Mouse (Mus musculus): ENCODE measurements around the gene Ndufaf5. TPM values are rescaled to one million over a fixed set of nuclear protein-coding genes. Genes with fewer than 3 reads are reported as not detected.
A peak's percentile ranks its signal among the peaks of the same experiment; 100 is the strongest.
"Not testable (repeated sequence)": the region's sequence is repeated elsewhere in the genome, so short reads cannot be mapped to it uniquely, and the experiment has no call there.

The Ndufaf5 gene
- 13.0 and 14.3 TPM in 2 replicates for total RNA-seq (2017)

DNA sequence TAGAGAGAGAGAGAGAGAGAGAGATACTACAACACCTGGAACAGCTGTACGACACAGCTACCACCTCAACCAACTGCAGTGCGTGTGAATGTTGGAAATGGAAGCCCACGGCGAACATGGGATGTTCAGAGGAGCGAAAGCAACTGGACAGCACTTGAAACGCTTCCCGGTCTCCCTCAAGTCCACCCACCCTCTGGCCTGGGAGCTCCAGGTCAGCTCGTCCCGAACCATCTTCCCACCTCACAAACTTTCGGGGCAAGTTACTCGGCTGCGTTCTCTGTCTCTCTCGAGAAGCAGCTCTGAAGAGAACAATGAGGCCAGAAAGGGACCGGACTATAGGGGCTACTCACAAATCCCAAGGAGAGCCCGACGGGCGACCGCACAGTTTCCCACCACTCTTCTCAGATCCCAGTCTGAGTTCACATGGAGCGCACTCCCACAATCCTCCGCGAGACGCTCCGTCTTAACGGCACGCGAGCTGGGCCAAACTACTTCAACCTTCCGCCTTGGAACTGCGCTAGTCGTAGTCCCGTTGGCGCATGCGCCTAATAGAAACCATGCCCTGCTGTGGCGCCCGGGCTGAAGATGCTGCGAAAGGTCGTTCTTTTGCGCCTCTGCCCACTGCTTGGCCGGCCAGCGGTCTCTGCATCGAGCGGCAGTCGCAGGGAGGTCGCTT, at the start of gene Ndufaf5, which contains the start of gene Esf1:
Gene Ndufaf5 (plus strand): TSS at position 523 of the 676 bp plus-strand sequence.
Gene Esf1 (minus strand): TSS at position 438 of the 676 bp plus-strand sequence.
- peak; percentile 98 for ATAC-seq (ENCODE audit: extremely low read depth, insufficient number of reproducible peaks, low FRiP score, poor library complexity, severe bottlenecking)

DNA sequence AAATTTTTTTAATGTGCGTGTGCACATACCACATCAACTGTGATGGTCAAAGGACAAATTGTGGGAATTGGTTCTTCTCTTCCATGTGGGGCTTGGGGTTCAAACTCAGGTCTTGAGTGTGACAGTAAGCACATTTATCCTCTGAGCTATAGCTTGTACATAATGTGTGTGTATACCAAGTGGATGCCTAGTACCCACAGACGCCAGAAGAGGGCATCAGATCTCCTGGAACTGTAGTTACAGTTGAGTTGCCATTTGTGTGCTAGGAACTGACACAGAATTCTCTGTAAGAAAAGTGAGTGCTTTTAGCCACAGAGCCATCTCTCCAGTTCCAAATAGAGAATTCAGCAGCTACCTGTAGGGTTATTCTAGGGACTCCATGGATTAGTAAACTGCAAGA, 44.9 kb upstream of the Ndufaf5 start:
- no peak for ATAC-seq (ENCODE audit: extremely low read depth, insufficient number of reproducible peaks, low FRiP score, poor library complexity, severe bottlenecking)

DNA sequence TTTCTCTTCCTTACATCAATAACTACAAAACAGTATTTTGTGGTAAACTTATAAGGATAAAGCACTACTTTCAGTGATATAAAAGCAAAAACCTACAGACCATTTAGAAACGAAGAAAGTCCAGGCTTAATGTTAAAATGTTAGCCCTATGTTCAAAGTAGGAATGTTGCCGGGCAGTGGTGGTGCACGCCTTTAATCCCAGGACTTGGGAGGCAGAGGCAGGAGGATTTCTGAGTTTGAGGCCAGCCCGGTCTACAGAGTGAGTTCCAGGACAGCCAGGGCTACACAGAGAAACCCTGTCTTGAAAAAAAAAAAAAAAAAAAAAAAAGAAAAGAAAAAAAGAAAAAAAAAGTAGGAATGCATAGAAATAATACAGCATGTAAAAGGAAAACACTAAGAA, 18.7 kb upstream of the Ndufaf5 start, which contains the start of gene Gm17374:
Gene Gm17374 (plus strand): TSS at position 301 of the 400 bp plus-strand sequence.
- ATAC-seq (ENCODE audit: extremely low read depth, insufficient number of reproducible peaks, low FRiP score, poor library complexity, severe bottlenecking) = not testable (repeated sequence)

DNA sequence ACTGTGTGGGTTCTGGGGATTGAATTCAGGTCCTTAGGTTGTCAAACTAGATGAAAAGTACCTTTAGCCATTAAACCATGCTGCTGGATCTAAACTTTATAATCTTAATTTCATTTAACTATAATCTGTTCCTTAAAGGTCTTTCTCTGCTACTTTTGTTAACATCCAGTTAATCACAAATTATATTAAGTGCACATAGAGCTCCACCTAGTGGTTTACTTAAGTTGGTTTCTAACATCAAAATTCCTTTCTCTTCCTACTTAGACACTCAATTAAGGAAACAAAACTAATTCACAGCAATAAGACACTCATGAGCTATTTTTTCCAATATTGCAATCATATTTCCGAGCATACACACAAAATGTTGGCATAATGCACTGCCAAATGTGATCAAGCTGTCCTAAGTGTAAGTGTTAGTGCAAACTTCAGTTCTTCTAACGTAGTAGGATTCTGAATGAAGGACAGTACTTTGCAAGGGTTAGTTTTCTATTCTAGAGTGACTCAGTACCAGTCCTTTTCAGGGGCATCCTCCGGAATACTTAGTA, 11.2 kb upstream of the Ndufaf5 start:
- no peak for ATAC-seq (ENCODE audit: extremely low read depth, insufficient number of reproducible peaks, low FRiP score, poor library complexity, severe bottlenecking)

DNA sequence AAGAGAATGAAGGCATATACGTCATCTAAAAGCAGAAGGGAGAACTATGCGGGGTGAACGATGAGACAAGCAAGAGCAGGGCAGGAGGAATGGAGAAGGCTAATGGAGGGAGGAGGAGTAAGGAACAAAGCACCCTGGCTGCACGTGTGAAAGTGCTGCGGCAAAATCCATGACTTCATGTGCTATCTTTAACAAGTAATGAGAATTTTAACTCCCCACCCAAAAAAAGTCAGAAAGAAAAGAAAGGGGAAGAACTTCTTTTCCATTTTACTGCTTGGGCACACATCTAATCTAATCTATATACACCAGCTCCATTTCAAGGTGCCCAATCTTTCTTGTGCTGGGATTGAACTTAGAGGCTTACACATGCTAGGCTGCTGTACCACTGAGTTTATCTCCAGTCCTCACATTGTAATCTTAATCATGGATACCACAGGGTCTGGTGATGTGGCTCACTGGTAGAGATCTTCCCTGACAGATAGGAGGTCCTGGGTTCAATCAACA, 7.0 kb upstream of the Ndufaf5 start:
- ATAC-seq (ENCODE audit: extremely low read depth, insufficient number of reproducible peaks, low FRiP score, poor library complexity, severe bottlenecking) = no peak

DNA sequence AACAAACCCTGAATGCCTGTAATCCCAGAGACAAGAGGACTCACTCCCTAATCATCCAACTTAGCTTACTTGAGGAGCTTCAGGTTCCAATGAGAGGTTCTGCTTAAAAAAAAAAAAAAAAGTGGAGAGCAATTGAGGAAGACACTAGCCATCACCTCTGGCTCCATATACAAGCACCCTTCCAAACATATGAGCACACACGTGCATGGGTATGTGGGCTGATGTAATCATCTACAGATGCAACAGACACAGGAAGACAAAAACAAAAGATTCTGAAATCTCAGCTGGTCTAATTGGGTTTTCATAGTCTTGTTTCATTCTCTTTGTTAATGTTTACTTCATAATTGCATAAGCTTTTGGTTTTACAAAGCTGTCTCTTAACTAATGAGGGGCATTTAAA, 1.4 kb upstream of the Ndufaf5 start:
- no peak for ATAC-seq (ENCODE audit: extremely low read depth, insufficient number of reproducible peaks, low FRiP score, poor library complexity, severe bottlenecking)

DNA sequence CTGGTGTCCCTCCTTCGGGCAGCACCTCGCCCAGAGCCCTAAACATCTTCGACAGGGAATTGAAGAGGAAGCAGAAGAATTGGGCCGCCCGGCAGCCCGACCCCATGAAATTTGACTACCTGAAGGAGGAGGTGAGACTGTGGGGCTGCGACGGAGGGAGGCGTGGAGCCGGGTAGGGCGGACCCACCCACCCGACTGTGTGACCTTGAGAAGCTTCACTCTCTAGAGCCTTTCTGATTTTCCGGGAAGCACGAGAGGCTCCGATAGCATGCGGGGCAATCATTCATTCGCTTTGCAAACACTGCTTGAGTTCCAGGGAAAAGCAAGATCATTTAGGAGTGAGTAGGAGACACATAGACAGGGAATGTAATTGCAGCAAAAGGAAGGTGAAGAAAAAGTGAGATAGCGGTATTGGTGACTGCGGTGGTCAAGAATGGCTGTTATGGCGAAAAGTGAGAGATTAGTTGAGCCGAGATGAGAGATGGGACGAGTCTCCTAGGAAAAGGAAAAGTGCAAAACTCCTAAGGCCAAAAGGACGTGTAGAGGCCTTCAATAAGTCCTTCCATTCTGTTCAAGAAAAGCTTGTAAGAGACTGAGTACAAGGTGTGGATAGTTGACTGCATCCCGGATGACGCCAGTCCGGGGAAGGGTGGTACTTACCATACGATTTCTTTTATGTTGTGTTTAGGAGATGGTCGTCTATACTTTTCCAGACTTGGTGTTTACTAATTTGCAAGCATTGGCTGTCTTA, 529 bp downstream of the Ndufaf5 start:
- peak; percentile 47; the same call in 1 of the 2 replicates for ATAC-seq (ENCODE audit: extremely low read depth, insufficient number of reproducible peaks, low FRiP score, poor library complexity, severe bottlenecking)

DNA sequence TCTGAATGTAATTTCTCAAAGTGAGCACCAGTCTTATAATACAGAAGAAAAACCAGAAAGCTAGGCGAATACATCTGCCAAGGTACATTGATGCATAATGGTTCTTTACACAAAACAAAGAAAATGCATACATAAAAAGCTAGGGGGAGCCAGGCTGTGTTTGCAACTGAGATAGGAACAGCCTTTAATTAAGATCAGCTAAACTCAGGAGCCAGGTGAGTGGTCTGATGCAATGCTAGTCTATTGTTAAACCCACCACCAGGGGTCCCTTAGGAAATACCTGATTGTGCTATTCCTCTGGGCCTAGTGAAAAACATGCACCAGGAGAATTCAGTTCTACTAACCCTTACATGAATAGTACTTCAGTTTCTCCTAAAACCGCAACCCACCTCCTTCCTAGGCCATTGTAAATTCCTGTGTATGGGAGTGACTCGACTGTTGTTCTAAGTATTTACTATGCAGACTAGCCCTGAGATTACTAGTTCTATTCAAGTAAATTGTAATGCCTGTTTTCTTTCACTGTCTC, 15.3 kb downstream of the Ndufaf5 start:
- not testable (repeated sequence) for ATAC-seq (ENCODE audit: extremely low read depth, insufficient number of reproducible peaks, low FRiP score, poor library complexity, severe bottlenecking)

DNA sequence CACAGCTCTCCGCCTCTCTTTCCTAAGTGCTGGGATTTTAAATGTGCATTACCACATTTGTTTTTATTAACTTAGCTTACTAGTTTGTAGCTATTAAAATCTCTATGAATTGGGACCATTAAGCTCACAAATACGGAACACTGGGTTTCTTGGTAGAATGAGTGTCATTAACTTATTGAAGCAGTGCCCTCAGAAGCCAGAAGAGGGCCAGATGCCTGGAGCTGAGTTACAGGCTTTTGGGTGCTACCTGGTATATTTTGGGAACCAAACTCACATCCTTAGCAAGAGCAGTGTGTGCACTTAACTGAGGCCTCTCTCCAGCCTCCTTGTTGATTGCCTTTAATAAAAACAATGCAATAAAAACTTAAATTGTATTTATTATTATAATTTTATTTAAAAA, 30.3 kb downstream of the Ndufaf5 start:
- ATAC-seq (ENCODE audit: extremely low read depth, insufficient number of reproducible peaks, low FRiP score, poor library complexity, severe bottlenecking) = no peak

DNA sequence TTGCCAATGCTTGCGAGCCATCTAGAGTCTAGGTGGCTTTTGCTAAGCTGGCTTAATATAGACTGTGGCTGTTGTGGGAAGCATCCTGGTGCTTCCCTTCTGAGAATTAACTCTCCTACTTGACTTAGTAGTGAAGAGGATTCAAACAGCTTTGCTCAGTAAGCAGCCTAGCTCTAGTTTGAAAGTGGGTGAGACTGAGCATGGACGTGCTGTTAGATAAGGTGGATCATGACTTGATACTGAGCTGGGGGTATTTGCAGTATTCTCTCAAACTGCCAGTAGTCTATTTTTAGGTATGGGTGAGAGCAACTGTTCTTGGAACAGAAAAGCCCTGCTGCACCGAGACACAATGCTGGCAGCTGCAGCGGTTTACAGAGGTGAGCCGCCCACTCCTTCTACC, 32.1 kb downstream of the Ndufaf5 start:
- ATAC-seq (ENCODE audit: extremely low read depth, insufficient number of reproducible peaks, low FRiP score, poor library complexity, severe bottlenecking) = no peak

DNA sequence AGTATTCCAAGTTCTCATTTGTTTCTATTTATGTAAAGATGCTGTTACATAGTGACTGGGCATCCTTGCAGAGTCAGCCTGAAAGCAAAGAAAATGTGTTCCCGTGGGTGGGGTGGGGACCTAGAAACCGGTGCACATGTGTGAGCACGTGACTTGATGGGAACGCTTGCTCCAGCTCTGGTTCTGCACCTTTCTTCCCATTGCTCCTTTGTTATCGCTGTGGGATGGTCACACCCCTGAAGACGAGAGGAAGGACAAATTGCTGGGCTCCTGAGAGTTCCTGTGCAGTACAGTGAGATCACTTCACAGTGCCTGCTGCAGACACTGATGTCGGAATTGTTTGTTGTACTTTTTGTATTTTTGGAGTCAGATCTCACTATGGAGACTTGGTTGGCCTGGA, 33.3 kb downstream of the Ndufaf5 start:
- no peak for ATAC-seq (ENCODE audit: extremely low read depth, insufficient number of reproducible peaks, low FRiP score, poor library complexity, severe bottlenecking)

DNA sequence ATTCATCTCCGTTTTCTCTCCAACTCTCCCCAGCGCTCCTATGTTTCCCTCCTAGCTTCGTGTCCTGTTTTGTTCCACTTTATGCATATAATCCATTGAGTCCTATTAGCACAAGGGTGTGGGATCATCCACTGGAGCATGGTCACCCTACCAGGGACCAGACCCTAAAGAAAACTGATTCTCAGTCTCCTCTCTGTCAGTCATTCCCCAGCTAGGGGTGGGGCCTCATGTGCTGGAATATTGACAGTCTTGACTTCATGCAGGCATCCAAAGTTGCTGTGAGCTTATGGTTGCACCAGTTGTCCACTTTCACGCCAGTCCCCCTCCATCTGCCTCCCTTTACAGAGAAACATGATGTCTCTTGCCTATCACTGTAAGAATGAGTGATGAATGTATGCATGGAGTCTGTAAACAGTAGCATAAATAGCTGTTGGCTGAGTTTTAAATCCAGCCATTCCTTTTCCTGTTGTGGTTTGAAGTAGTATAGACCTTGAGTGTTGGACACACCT, 44.1 kb downstream of the Ndufaf5 start:
- ATAC-seq (ENCODE audit: extremely low read depth, insufficient number of reproducible peaks, low FRiP score, poor library complexity, severe bottlenecking) = no peak

DNA sequence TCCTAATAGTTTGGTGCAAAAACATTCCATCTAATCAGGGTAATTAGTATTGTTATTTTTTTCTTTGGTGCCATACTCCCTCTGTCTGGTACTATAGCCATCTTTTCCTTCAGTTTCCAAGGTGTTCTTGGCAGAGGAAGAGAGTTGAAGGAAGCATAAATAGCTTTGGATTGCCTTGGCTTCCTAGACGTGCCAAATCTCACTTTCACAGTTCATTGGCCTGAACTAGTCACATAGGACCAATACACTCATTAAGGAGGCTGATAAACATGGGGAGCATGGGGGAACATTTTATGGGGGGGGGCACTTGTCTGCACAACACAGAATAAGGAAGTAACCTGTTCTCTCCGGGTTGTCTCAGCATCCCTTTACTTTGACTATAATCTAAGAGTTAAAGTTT, 45.0 kb downstream of the Ndufaf5 start:
- no peak for ATAC-seq (ENCODE audit: extremely low read depth, insufficient number of reproducible peaks, low FRiP score, poor library complexity, severe bottlenecking)

DNA sequence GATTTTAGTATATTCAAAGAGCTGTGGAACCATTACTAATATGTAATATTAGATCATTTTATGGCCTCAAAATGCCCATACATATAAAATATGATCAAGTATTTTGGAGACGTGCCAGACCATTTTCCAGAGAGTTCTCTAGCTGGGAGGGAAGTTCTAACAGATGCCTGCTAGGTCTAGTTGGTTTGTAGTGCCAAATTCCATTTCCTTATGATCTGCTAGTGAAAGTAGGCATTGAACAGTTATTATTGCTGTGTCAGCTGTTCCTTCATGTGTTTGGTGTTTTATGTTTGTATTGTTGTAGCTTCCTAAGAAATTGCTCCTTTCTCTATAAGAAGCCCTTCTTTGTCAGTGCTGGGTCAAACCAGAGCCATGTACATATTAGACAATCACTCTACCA, 45.5 kb downstream of the Ndufaf5 start:
- no peak for ATAC-seq (ENCODE audit: extremely low read depth, insufficient number of reproducible peaks, low FRiP score, poor library complexity, severe bottlenecking)

DNA sequence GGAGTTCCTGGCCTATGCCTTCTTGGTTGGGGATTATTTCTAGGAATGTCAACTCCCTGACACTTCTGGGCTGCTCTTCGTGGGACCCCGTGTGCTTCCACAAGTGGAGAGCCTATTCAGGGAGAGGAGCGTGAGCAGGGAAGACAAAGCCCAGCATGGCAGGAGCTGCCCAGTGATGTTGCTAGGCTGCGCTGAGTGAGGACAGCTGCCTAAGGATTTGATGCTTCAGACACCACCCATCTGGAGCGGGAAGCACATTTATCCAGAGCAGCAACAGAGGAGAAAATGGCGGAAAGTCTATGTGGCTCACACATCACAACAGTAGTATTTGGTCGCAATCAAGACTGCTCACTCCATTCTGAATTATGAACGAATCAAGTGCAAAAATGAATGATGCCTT, 49.9 kb downstream of the Ndufaf5 start:
- ATAC-seq (ENCODE audit: extremely low read depth, insufficient number of reproducible peaks, low FRiP score, poor library complexity, severe bottlenecking) = no peak

DNA sequence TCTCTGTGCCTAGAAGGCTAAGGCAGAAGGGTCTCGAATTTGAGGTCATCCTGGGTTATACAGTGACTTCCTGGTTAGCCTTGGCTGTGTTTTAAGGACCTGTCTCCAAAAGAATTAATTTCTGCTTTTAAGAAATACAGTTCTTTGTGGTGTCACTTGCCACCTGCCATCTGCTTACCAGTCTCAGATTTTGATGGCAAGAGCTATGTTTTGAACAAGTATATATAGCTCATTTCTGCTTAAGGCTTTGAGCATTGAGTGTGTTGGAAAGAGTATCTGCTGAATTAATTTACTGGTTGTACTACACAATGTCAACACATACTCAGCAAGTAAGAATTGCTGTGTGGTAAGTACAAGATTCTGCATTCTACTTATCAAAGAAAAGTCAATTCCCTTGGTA, 59.8 kb downstream of the Ndufaf5 start:
- ATAC-seq (ENCODE audit: extremely low read depth, insufficient number of reproducible peaks, low FRiP score, poor library complexity, severe bottlenecking) = no peak

DNA sequence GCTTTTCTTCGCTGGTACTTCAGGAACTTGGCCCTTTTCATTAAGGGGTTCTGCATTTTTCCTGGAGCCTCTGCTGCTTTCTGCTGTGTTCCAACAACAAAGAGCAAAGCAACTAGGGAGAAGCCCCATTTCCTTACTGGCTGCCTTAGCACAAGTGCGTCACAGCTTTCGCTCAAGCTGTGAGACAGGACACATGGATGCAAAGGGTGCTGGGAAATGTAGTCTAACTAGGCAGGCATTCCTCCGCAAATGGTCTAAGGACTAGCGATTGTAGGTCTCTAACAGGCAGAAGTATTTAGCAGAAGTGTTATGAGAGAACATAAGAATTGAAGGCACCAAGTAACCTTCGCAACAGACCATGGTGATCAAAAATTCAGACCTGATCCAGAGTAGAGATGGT, 66.8 kb downstream of the Ndufaf5 start:
- no peak for ATAC-seq (ENCODE audit: extremely low read depth, insufficient number of reproducible peaks, low FRiP score, poor library complexity, severe bottlenecking)

DNA sequence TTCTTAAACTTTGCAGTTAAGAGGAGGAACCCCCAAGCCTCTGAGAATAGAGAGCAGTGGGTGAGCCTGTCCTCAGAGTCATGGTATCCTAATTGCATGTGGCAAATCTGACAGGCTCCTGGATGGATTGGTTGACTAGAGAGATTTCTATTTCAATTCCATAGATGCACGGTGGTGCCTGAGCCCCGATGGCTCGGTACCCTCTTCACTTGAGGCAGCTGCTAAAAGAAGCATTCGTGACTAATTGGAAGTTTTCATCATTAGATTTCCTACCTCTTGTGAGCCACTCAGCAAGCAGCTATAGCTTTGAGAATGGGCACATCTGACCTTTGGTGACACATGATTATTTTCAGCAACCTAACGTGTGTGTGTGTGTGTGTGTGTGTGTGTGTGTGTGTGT, 71.9 kb downstream of the Ndufaf5 start:
- no peak for ATAC-seq (ENCODE audit: extremely low read depth, insufficient number of reproducible peaks, low FRiP score, poor library complexity, severe bottlenecking)

DNA sequence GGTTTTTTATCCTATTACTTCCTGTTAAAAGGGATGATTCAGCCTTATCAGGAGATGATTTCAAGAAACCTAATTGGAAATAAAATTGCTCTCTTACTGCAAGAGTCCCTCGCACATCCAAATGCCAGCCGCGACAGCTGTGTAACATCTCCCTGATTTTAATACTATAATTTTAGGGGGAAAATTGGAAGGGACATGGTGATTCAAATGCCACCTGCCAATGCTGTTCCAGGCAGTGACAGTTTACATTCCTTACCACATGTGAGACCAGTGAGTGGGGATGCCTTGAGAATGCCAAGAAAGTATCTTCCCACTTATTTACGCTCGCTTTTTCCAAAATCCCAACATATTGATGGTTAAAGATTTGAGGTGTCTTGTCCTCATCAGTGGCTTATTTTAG, 72.7 kb downstream of the Ndufaf5 start:
- ATAC-seq (ENCODE audit: extremely low read depth, insufficient number of reproducible peaks, low FRiP score, poor library complexity, severe bottlenecking) = no peak

All from neutrophil, adult 5-6 weeks (primary cell).